ENCODE assay signal across 22 mouse cellular contexts in genomic region chr6:72783780-72784179, GRCm38 (mm10).
A peak's percentile ranks its signal among the peaks of the same experiment; 100 is the strongest.
DNase-seq lines count a peak whose midpoint lies in the region; ATAC-seq lines count a peak whose summit lies in the region.
"Had no signal": no experiment of that assay in that cellular context is flagged by ENCODE, and none has a peak within 500 bp of the region (broad histone marks: within the 10 kb centered on the region; RNA-seq: fewer than 3 reads in every experiment).

No protein-coding gene starts in this region.

- peak; percentile 57; the same call in 1 of the 2 replicates for ATAC-seq in frontal cortex, adult (ENCODE audit: low TSS enrichment)
- ATAC-seq: activated CD4-positive, CD25-positive, alpha-beta regulatory T cell, adult 4 months; CD4-positive, CD25-positive, alpha-beta regulatory T cell, adult 4 months; forebrain, embryonic 14.5 days; forebrain, embryonic 16.5 days; Patski had no signal

- DNase-seq in frontal cortex, postnatal 14 days (ENCODE audit: low spot score in 2 of 2): no peak
- peak; percentile 10 for DNase-seq in right cerebral cortex, adult 18-20 months
- no peak for DNase-seq in right cerebral cortex, postnatal 25 days
- peak; percentile 58 for DNase-seq in brain, adult 2 months (ENCODE audit: low read depth, low spot score)
- DNase-seq in telencephalon, adult 2 months (ENCODE audit: low read depth, low spot score): peak; percentile 26
- no peak for DNase-seq in lung, postnatal 4 days
- DNase-seq: adrenal gland, adult 8-10 months; adrenal gland, postnatal 14 days; adrenal gland, postnatal 36 days; B cell, adult 2 months; cerebellum, adult 11 months; cerebellum, adult 18-20 months; cerebellum, adult 8-10 months; cerebellum, adult 9-11 months; cerebellum, postnatal 25 days; embryo, embryonic 11 days had no signal

Comparison
In these comparisons a context has a peak if more than half of its experiments do, and no peak if none do; other contexts are left out.
1. DNase-seq: peak in right cerebral cortex, adult 18-20 months (single experiment), brain, adult 2 months (single experiment) and telencephalon, adult 2 months (single experiment); none in frontal cortex, postnatal 14 days (0 of 2), right cerebral cortex, postnatal 25 days (single experiment) and lung, postnatal 4 days (0 of 2).